Comparison of ENCODE assay signal across 15 mouse cellular contexts in genomic region chr9:34463666-34464065, GRCm38 (mm10). TPM values are rescaled to one million over a fixed set of nuclear protein-coding genes. Genes with fewer than 3 reads are reported as not detected.
"Had no signal": no experiment of that assay in that cellular context is flagged by ENCODE, and none has a peak within 500 bp of the region (broad histone marks: within the 10 kb centered on the region; RNA-seq: fewer than 3 reads in every experiment).

No protein-coding gene starts in this region.

- H3K27me3 ChIP-seq: limb, embryonic 13.5 days; midbrain, embryonic 12.5 days; stomach, embryonic 15.5 days had no signal

- H3K36me3 ChIP-seq: limb, embryonic 13.5 days; midbrain, embryonic 12.5 days; stomach, embryonic 15.5 days had no signal

- H3K27ac ChIP-seq: limb, embryonic 13.5 days; liver, embryonic 14.5 days; midbrain, embryonic 12.5 days; stomach, embryonic 15.5 days had no signal

- ATAC-seq: midbrain, embryonic 16.5 days had no signal

- H3K4me1 ChIP-seq: limb, embryonic 13.5 days; midbrain, embryonic 12.5 days; stomach, embryonic 15.5 days had no signal

- H3K9me3 ChIP-seq: limb, embryonic 13.5 days; midbrain, embryonic 12.5 days; stomach, embryonic 15.5 days had no signal

- H3K4me2 ChIP-seq: limb, embryonic 13.5 days; midbrain, embryonic 12.5 days; stomach, embryonic 15.5 days had no signal

- DNase-seq: kidney, adult 2 months; layer of hippocampus, adult 9-11 months; layer of hippocampus, postnatal 36 days; lung, adult 18-20 months; lung, postnatal 14 days; right cerebral cortex, postnatal 14 days; thymus, adult 2 months; thymus, postnatal 25 days had no signal

- H3K9ac ChIP-seq: limb, embryonic 13.5 days; liver, embryonic 14.5 days; midbrain, embryonic 12.5 days; stomach, embryonic 15.5 days had no signal

- H3K4me3 ChIP-seq: limb, embryonic 13.5 days; midbrain, embryonic 12.5 days; stomach, embryonic 15.5 days had no signal

RNA-seq across cellular contexts. Expression of gene Kirrel3, which starts 22.0 kb away (rescaled TPM):
- total RNA-seq: megakaryocyte-erythroid progenitor cell, adult 5-6 weeks had no signal
- polyA plus RNA-seq: liver, adult 2 months had no signal
